Mouse (Mus musculus): ENCODE data around the gene Kcnc1.

Kcnc1 gene

DNA sequence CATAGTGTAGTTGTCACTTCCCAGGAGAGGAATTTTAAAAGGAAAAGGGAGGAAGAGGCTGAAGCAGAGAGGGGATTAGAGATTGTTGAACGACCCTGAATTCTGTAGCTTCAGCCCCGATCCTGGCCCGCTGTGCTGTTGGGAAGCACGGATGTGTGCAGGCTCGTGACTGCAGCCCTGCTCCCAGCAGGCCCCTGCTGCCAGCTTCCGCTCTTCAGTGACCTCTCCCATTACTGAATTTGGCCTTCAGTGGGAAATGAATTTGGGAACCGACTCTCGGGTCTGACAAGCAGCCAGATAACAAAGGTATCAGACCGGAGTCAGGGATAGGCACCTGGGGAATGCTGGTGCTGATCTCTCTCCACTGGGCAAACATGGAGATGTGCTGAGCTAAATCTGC lies 76.8 kb downstream of the Kcnc1 start:
- no peak for DNase-seq (ENCODE audit: extremely low spot score)

DNA sequence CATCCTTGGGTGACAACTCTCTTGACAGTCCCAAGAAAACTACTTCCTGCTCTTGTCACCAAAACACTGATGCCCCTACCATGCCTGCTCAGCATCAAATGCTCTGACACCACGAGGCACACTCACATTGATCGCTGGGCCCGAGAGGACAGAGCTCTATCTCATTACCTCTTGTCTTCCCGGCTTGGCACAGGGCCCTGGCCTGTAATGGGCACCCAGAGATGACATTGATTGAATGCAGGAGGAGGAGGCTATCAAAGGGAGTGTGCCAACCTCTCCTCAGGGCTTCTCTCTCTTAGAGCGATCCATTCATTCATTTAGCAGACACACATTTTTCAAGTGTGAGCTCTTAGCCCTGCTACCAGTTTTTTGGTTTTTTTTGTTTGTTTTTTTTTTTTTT lies 79.2 kb downstream of the Kcnc1 start:
- DNase-seq (ENCODE audit: extremely low spot score), result no peak

DNA sequence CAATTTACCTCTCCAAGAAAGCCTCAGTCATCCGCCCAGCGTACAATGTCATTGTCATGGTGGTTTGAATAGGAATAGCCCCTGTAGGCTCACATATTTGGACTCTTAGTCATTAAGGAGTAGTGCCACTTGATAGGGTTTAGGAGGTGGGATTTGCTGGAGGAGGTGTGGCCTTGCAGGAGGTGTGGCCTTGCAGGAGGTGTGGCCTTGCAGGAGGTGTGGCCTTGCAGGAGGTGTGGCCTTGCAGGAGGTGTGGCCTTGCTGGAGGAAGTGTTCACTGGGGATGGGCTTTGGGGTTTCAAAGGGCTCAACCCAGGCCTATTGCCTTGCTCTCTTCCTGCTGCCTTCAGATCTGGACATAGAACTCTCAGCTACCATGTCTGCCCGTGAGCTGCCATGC lies 81.2 kb downstream of the Kcnc1 start:
- DNase-seq (ENCODE audit: extremely low spot score), result no peak

DNA sequence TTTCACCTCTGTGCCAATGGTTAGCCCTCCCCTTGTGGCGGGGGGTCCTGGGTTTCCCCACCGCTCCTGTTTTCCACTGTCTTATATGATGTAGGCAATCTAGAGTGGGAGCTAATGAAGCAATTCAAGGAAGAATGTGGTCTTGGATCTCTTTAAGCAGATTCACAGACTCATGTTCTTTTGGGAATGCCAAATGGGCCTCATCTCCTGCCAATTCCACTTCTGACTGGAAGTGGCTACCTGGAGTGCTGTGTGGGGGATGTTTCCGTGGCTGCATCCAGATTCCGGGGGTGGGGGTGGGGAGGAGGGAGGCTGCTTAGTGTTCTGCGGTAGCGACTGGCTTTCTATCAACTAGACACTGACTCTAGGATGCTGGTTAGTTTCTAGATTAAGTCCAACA lies 83.5 kb downstream of the Kcnc1 start:
- no peak for DNase-seq (ENCODE audit: extremely low spot score)

DNA sequence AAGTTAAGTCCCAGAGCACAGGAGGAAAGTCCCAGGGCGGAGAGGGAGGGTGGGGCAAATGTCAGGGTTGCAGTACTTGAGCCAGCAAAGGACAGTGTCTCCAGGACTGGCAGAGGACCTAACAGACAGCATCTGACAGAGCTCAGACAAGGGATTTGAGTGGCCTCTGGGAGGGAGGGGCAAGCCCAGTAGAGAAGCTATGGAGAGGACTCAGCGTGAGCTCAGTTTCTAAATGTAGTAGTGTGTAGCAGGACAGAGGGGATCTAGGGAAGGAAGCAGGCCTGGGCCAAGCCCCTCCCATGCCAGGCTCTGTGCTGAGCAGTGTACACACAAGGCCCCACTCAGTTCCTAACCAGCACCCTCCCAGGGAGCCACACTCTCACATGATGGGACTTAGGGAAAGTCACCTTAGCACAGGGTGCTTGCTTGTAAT lies 85.8 kb downstream of the Kcnc1 start:
- no peak for DNase-seq (ENCODE audit: extremely low spot score)

DNA sequence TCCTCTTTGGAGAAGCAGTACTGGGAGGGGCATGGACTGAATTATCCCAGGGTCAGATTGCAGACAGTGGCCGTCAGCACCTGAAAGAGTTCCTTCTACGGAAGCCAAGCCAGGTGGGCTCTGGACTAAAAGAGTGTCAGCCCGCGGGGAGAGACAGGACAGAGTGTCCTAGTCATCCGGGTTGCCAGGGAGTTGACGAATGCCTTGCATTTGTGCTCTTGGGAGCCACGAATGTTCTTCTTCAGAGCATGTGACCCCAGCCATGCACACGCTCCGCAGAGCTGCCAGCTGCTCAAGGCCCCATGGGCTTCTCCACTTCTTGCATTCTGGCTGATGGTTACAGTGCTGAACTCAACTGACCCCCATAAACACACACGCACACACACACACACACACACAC lies 86.8 kb downstream of the Kcnc1 start:
- DNase-seq (ENCODE audit: extremely low spot score), result no peak

DNA sequence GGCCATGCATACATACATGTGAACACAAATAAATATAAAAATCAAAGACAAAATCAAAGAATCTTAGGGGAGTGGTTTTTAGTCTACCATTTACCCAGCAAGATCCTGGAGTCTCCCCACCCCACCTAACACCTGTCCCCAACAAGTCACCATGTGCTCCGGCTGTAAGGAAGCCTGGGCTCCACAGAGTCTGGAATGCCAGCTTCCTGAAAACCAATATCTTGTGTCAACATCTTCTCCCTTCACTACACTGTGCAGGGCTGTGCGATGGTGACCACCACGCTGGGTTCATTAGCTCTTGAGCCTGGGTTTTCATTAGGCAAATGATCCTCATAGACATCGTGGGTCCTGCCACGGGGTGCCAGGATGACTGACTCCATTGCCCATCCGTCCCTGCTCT lies 87.9 kb downstream of the Kcnc1 start:
- DNase-seq (ENCODE audit: extremely low spot score), result no peak

DNA sequence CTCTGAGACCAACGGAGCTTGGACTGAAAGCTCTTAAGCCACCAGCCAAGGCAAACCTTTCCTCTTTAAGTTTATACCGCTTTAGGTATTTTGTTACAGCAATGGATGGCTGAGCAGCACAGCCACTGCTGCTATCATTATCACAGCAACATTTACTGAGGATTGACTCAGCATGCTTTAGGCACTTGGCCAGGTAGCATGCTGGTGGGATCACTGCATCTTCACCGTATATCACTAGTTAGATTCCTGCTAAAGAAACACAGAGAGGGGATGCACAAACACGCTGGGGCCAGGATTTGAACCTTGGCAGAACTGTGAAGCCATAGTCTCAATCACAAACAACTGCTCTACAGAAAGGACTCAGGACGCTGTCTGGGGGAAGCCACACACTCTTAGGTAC lies 90.5 kb downstream of the Kcnc1 start:
- DNase-seq (ENCODE audit: extremely low spot score), result no peak

DNA sequence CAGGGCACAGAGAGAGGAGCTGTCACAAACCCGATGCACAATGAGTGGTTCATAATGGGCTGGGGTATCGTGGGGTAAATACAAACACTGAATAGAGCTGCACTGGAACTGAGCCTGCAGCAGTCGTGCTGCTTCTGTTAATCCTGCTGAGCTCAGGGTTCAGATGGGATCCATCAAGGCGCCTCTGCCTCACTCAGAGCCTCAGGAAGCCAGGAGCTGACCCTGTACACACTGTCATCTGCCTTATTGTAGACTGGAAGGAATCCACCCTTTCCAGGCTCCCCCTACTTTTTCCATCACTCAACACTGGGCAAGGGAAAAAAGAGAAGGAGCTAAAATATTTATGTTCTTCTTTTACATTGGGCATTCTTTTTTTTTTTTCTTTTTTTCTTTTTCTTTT lies 91.1 kb downstream of the Kcnc1 start:
- no peak for DNase-seq (ENCODE audit: extremely low spot score)

Data from embryo, embryonic 9.5 days (tissue).